Mouse (Mus musculus) myocyte (in vitro differentiated cells): ENCODE measurements around the gene Slc25a39.

Experiments used
- MAX ChIP-seq: IDR thresholded peaks from one replicate; pipeline ENCODE4 v1.6.1; 2011; ENCODE audit warnings: low read depth, mild to moderate bottlenecking, control low read depth
- MYOD1 ChIP-seq, 3 experiments: IDR thresholded peaks; one replicate each; pipeline ENCODE4 v1.6.1; 2011; ENCODE audit warnings: control low read depth in 2 of 3, low read depth in 2 of 3, mild to moderate bottlenecking in 2 of 3, moderate library complexity in 1 of 3; ENCODE audit not compliant: insufficient read length in 2 of 3, control insufficient read depth in 1 of 3
- POLR2A ChIP-seq: IDR thresholded peaks from one replicate; pipeline ENCODE4 v1.6.1; 2011; ENCODE audit warnings: low read depth, mild to moderate bottlenecking, control low read depth, moderate library complexity; ENCODE audit not compliant: insufficient read length
- POLR2AphosphoS2 ChIP-seq: IDR thresholded peaks from one replicate; pipeline ENCODE4 v1.6.1; 2011; ENCODE audit warnings: low read depth, control low read depth; ENCODE audit not compliant: insufficient read length
- TCF12 ChIP-seq: IDR thresholded peaks from one replicate; pipeline ENCODE4 v1.6.1; 2011; ENCODE audit warnings: mild to moderate bottlenecking, control low read depth; ENCODE audit not compliant: poor library complexity, insufficient read depth, severe bottlenecking
- USF1 ChIP-seq: IDR thresholded peaks from one replicate; pipeline ENCODE4 v1.6.1; 2011; ENCODE audit warnings: low read depth, mild to moderate bottlenecking, control low read depth, moderate library complexity

DNA sequence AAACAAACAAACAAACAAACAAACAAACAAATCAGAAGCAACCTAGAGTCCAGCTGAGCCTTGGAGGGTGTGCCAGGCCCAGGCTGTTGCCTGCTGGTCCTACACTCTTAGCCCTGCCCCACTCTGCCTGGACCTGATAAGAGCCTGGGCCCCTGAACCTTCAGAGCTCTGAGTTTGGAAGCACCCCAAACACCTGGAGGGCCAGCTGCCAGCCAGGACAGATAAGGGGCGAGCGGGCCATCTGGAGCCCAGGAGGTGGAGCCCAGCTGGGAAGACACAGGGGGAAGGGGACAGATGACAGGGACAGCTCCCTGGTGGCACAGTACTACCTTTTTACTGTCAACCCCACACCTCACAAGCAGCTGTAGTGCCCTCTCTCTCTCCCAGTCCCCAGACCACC, 44.1 kb downstream of the Slc25a39 start:
- no peak for TF ChIP-seq TCF12
- TF ChIP-seq POLR2A: no peak
- TF ChIP-seq MYOD1 (IDR thresholded peaks at IDR 0.05; ENCODE audit: control insufficient read depth in 1 of 3, insufficient read length in 2 of 3, low read depth in 2 of 3): no peak
- no peak for TF ChIP-seq MAX
- no peak for TF ChIP-seq USF1
- TF ChIP-seq POLR2AphosphoS2: no peak
